Mouse (Mus musculus) heart, adult 2 months (tissue): ENCODE results near the gene Bpifa5. TPM values are rescaled to one million over a fixed set of nuclear protein-coding genes. Genes with fewer than 3 reads are reported as not detected.

Experiments
- DNase-seq, 2 experiments: peaks; one replicate each; pipeline ENCODE4 v3.0.0; 2021
- H3K27ac ChIP-seq: fragments of 200-600 bp; 2 replicates; pipeline ENCODE4 v1.8.1; 2022
- H3K27me3 ChIP-seq: fragments of 200-500 bp; 2 replicates; pipeline ENCODE4 v1.6.1; 2012; ENCODE audit warnings: mild to moderate bottlenecking, low read length, inconsistent platforms, mixed read lengths; ENCODE audit not compliant: control insufficient read depth, insufficient read depth
- H3K36me3 ChIP-seq: fragments of 200-500 bp; 2 replicates; pipeline ENCODE4 v1.6.1; 2012; ENCODE audit warnings: low read length, inconsistent platforms; ENCODE audit not compliant: control insufficient read depth, insufficient read depth
- H3K4me1 ChIP-seq: fragments of 200-500 bp; 2 replicates; pipeline ENCODE4 v1.6.1; 2011; ENCODE audit warnings: low read length; ENCODE audit not compliant: control insufficient read depth, insufficient read depth
- H3K4me3 ChIP-seq: fragments of 200-600 bp; 2 replicates; pipeline ENCODE4 v1.8.1; 2022
- H3K79me2 ChIP-seq: fragments of 200-500 bp; replicated peaks from 2 replicates; pipeline ENCODE4 v1.6.1; 2012; ENCODE audit warnings: mild to moderate bottlenecking, inconsistent platforms, low read length, moderate library complexity, mixed read lengths; ENCODE audit not compliant: control insufficient read depth, insufficient read depth
- H3K9ac ChIP-seq: fragments of 200-500 bp; 2 replicates; pipeline ENCODE4 v1.6.1; 2012; ENCODE audit warnings: low read depth, mild to moderate bottlenecking, control low read depth, inconsistent platforms, low read length, mixed read lengths
- CTCF ChIP-seq: fragments of 200-600 bp; IDR thresholded peaks from 2 replicates; pipeline ENCODE4 v1.8.1; 2022; ENCODE audit warnings: antibody characterized with exemption, mild to moderate bottlenecking, moderate library complexity
- EP300 ChIP-seq: fragments of 200-500 bp; IDR thresholded peaks from 2 replicates; pipeline ENCODE4 v1.6.1; 2011; ENCODE audit warnings: low read depth, low read length, control low read depth; ENCODE audit not compliant: insufficient read depth
- POLR2A ChIP-seq: fragments of 200-500 bp; IDR thresholded peaks from 2 replicates; pipeline ENCODE4 v1.6.1; 2011; ENCODE audit warnings: mild to moderate bottlenecking, low read depth, low read length, control low read depth; ENCODE audit not compliant: insufficient read depth
- WGBS: fragments of 180-500 bp; shearing (Covaris S2); methylation state at CpG from one replicate; pipeline ENCODE4 v1.1.7; 2018; 5-methylcytosine and 5-hydroxymethylcytosine counted together
- intact Hi-C: fragments of 180-260 bp; cut with DNase I; formaldehyde crosslinking; loops from one replicate; pipeline ENCODE4 v1.15.1; 2025
- long read RNA-seq: library from polyadenylated mRNA; stranded (forward); transcript quantifications from one replicate; pipeline ENCODE4 v2.0.0, GENCODE M21; 2021
- polyA plus RNA-seq: library from polyadenylated mRNA; depleted of rRNA; stranded (reverse); fragments of >200 nt; gene quantifications from 2 replicates; pipeline ENCODE4 v1.2.3, GENCODE M21; 2012; rRNA removed
- total RNA-seq, 2 experiments: library from RNA; stranded (reverse); gene quantifications; 2 replicates each; pipeline ENCODE4 v1.2.3; 2021

Bpifa5 gene
- total RNA-seq (not detected), polyA plus RNA-seq (not detected in 2 replicates)
- long read RNA-seq, result 0 reads

- WGBS, result 67% methylated on average over 8 of the region's 8 CpGs
- no peaks in the 10 kb centered on the region for H3K79me2 ChIP-seq
- no peaks in the 10 kb centered on the region for H3K4me1 ChIP-seq
- H3K36me3 ChIP-seq, result no peaks in the 10 kb centered on the region
- DNase-seq, result no peak
- no peak within 1 kb of the TSS for H3K4me3 ChIP-seq
- no peak within 1 kb of the TSS for H3K9ac ChIP-seq
- intact Hi-C loops, result no loop called here
- no peak within 1 kb of the TSS for H3K27ac ChIP-seq
- no peaks in the 10 kb centered on the region for H3K27me3 ChIP-seq
- TF ChIP-seq EP300, result no peak
- no peak for TF ChIP-seq POLR2A
- TF ChIP-seq CTCF, result no peak
Measured at GRCm38 (mm10) chr2:154162307-154162706, at the start of gene Bpifa5. Gene Bpifa5, plus strand, starts transcription at chr2:154162607.

- no peak overlapping the region for H3K27ac ChIP-seq
- H3K36me3 ChIP-seq, result no peaks in the 10 kb centered on the region
- no peak for DNase-seq
- H3K4me3 ChIP-seq, result no peak overlapping the region
- intact Hi-C loops, result no loop called here
- no peaks in the 10 kb centered on the region for H3K79me2 ChIP-seq
- no peak overlapping the region for H3K9ac ChIP-seq
- H3K27me3 ChIP-seq, result no peaks in the 10 kb centered on the region; the same call in 1 of the 2 replicates
- TF ChIP-seq CTCF (no peak), EP300 (no peak), POLR2A (no peak)
- 77% methylated on average over 3 of the region's 3 CpGs for WGBS
- no peaks in the 10 kb centered on the region for H3K4me1 ChIP-seq
Measured at GRCm38 (mm10) chr2:154117381-154117780, 45.0 kb upstream of the Bpifa5 start.

GRCm38 (mm10) chr2:154130120-154130519 lies 32.3 kb upstream of the Bpifa5 start, which contains the start of gene Bpifa3:
Gene Bpifa3, plus strand, starts transcription at chr2:154130336.
- intact Hi-C loops, result no loop called here
- H3K4me3 ChIP-seq, result no peak within 1 kb of the TSS
- no peaks in the 10 kb centered on the region for H3K36me3 ChIP-seq
- no peaks in the 10 kb centered on the region for H3K4me1 ChIP-seq
- H3K9ac ChIP-seq, result no peak within 1 kb of the TSS
- H3K79me2 ChIP-seq, result no peaks in the 10 kb centered on the region
- no peak within 1 kb of the TSS for H3K27ac ChIP-seq
- TF ChIP-seq CTCF (no peak), POLR2A (no peak), EP300 (no peak)
- WGBS, result 45% methylated on average over 2 of the region's 2 CpGs
- no peaks in the 10 kb centered on the region for H3K27me3 ChIP-seq
- no peak for DNase-seq

GRCm38 (mm10) chr2:154142580-154142979 lies 19.8 kb upstream of the Bpifa5 start, which contains the start of gene Bpifa1:
Gene Bpifa1, plus strand, starts transcription at chr2:154142880.
- intact Hi-C loops, result no loop called here
- DNase-seq, result no peak
- whole genome bisulfite sequencing, result 77% methylated on average over 4 of the region's 4 CpGs
- H3K27ac ChIP-seq, result no peak within 1 kb of the TSS
- no peaks in the 10 kb centered on the region for H3K36me3 ChIP-seq
- no peaks in the 10 kb centered on the region for H3K4me1 ChIP-seq
- TF ChIP-seq POLR2A (no peak), EP300 (no peak), CTCF (no peak)
- no peak within 1 kb of the TSS for H3K4me3 ChIP-seq
- H3K79me2 ChIP-seq, result no peaks in the 10 kb centered on the region
- no peaks in the 10 kb centered on the region for H3K27me3 ChIP-seq
- no peak within 1 kb of the TSS for H3K9ac ChIP-seq

GRCm38 (mm10) chr2:154143735-154144134 lies 18.7 kb upstream of the Bpifa5 start:
- Histone ChIP-seq H3K27me3 (no peaks in the 10 kb centered on the region), H3K4me3 (no peak overlapping the region), H3K4me1 (no peaks in the 10 kb centered on the region), H3K79me2 (no peaks in the 10 kb centered on the region), H3K27ac (no peak overlapping the region), H3K9ac (no peak overlapping the region), H3K36me3 (no peaks in the 10 kb centered on the region)
- 60% methylated on average over 3 of the region's 3 CpGs for WGBS
- intact Hi-C loops, result no loop called here
- no peak for DNase-seq
- TF ChIP-seq EP300 (no peak), CTCF (no peak), POLR2A (no peak)

GRCm38 (mm10) chr2:154147496-154147895 lies 14.9 kb upstream of the Bpifa5 start:
- no peak for TF ChIP-seq EP300
- TF ChIP-seq POLR2A, result no peak
- TF ChIP-seq CTCF, result no peak
- H3K27me3 ChIP-seq, result no peaks in the 10 kb centered on the region
- no peaks in the 10 kb centered on the region for H3K4me1 ChIP-seq
- H3K36me3 ChIP-seq, result no peaks in the 10 kb centered on the region
- no peak overlapping the region for H3K27ac ChIP-seq
- H3K4me3 ChIP-seq, result no peak overlapping the region
- WGBS, result 72% methylated on average over 4 of the region's 4 CpGs
- no peak overlapping the region for H3K9ac ChIP-seq
- no peaks in the 10 kb centered on the region for H3K79me2 ChIP-seq
- DNase-seq, result no peak
- intact Hi-C loops, result no loop called here
